15 mouse cellular contexts compared by ENCODE assay signal in genomic region chr7:140208153-140208552, GRCm38 (mm10). TPM values are rescaled to one million over a fixed set of nuclear protein-coding genes. Genes with fewer than 3 reads are reported as not detected.
A peak's percentile ranks its signal among the peaks of the same experiment; 100 is the strongest.
DNase-seq lines count a peak whose midpoint lies in the region; ATAC-seq and TF ChIP-seq lines count a peak whose summit lies in the region.
"Had no signal": no experiment of that assay in that cellular context is flagged by ENCODE, and none has a peak within 500 bp of the region (broad histone marks: within the 10 kb centered on the region; RNA-seq: fewer than 3 reads in every experiment).

No protein-coding gene starts in this region.

- TF ChIP-seq CTCF in spleen, adult 2 months (IDR thresholded peaks at IDR 0.05; ENCODE audit: extremely low read depth, insufficient read depth, insufficient read length, insufficient replicate concordance) = no peak
- no peak for TF ChIP-seq CTCF in G1E (IDR thresholded peaks at IDR 0.05; ENCODE audit: low read depth, low read length)

- H3K27me3 ChIP-seq in spleen, adult 2 months (ENCODE audit: control insufficient read depth, insufficient read depth, low read length) = no peaks in the 10 kb centered on the region
- no peaks in the 10 kb centered on the region for H3K27me3 ChIP-seq in G1E (ENCODE audit: insufficient read depth, low read length)

- H3K36me3 ChIP-seq in spleen, adult 2 months (ENCODE audit: control insufficient read depth, insufficient read depth, low read length) = no peaks in the 10 kb centered on the region
- no peaks in the 10 kb centered on the region for H3K36me3 ChIP-seq in G1E (replicated peaks)
- H3K36me3 ChIP-seq: hindbrain, embryonic 10.5 days had no signal

- H3K4me1 ChIP-seq in spleen, adult 2 months (ENCODE audit: control insufficient read depth, insufficient read depth, insufficient read length) = peaks cover 8% of the 10 kb centered on the region
- peaks cover 84% of the 10 kb centered on the region for H3K4me1 ChIP-seq in G1E (ENCODE audit: insufficient read depth, low read depth, low read length)
- H3K4me1 ChIP-seq: hindbrain, embryonic 10.5 days had no signal

- ATAC-seq in G1E (ENCODE audit: extremely low read depth, insufficient number of reproducible peaks, low FRiP score, poor library complexity, severe bottlenecking) = peak; percentile 42
- ATAC-seq in cerebellum, adult (ENCODE audit: insufficient number of reproducible peaks, low FRiP score, low TSS enrichment) = no peak
- ATAC-seq: intestine, postnatal 0 days had no signal

- peak in 1 of 2 experiments; percentile 49 for DNase-seq in spleen, adult 2 months (ENCODE audit: low read depth in 1 of 2, low spot score in 2 of 2)
- DNase-seq in spleen, postnatal 14 days (ENCODE audit: low spot score in 2 of 2) = no peak
- DNase-seq in G1E (ENCODE audit: low spot score) (peak; percentile 56), liver (peak; percentile 36)
- DNase-seq in naive thymus-derived CD4-positive, alpha-beta T cell, adult 2 months (ENCODE audit: low read depth) = peak; percentile 80
- DNase-seq in gastrocnemius, postnatal 25 days = no peak
- no peak for DNase-seq in ovary, adult 18-20 months (ENCODE audit: low spot score)
- DNase-seq: cerebellum, adult 18-20 months had no signal

- no peak overlapping the region for H3K4me3 ChIP-seq in spleen, adult 2 months (ENCODE audit: extremely low read depth, insufficient read depth, insufficient read length)
- H3K4me3 ChIP-seq in G1E (ENCODE audit: low read depth, low read length) = no peak overlapping the region; the same call in 1 of the 2 replicates
- H3K4me3 ChIP-seq: hindbrain, embryonic 10.5 days; myocyte had no signal

- 0 out of 2 replicates have a peak overlapping the region, but pooled peaks have one; percentile 52 for H3K27ac ChIP-seq in spleen, adult 2 months (ENCODE audit: insufficient read depth, low read length)
- H3K27ac ChIP-seq: hindbrain, embryonic 10.5 days had no signal

- WGBS in spleen, adult 2 months = 14% methylated on average over 8 of the region's 8 CpGs

- no peak for TF ChIP-seq POLR2A in spleen, adult 2 months (IDR thresholded peaks at IDR 0.05; ENCODE audit: low read depth, low read length)

- H3K9me3 ChIP-seq in G1E (replicated peaks) = no peaks in the 10 kb centered on the region
- H3K9me3 ChIP-seq: hindbrain, embryonic 10.5 days had no signal

RNA-seq across cellular contexts. Expression of gene Olfr524, which starts 2.4 kb away (rescaled TPM):
- 0.01 and 0.07 TPM in 2 replicates for polyA plus RNA-seq in spleen, adult 2 months (2012; rRNA removed)
- total RNA-seq in G1E (2014; fragmentation: Nextera tagmentation) = not detected in 2 replicates
- total RNA-seq in G1E (2017) = 0.05 and 0.06 TPM in 2 replicates
- not detected in 2 replicates for polyA plus RNA-seq in G1E (2012)
- not detected for total RNA-seq in gastrocnemius, postnatal 25 days (2021)
- total RNA-seq: adrenal gland, postnatal 36 days had no signal
- polyA plus RNA-seq: hindbrain, embryonic 10.5 days; intestine, postnatal 0 days; limb, embryonic 14.5 days; myocyte; small intestine, adult 2 months had no signal

RNA-seq across cellular contexts. Expression of gene Cd163l1, which starts 9.9 kb away (rescaled TPM):
- 1.3 and 2.1 TPM in 2 replicates for polyA plus RNA-seq in spleen, adult 2 months (2012; rRNA removed)
- total RNA-seq in G1E (2014; fragmentation: Nextera tagmentation) (not detected in 2 replicates), G1E (2017) (not detected in 2 replicates)
- polyA plus RNA-seq in G1E (2012) = not detected in 2 replicates
- total RNA-seq in gastrocnemius, postnatal 25 days (2021) = not detected
- total RNA-seq: adrenal gland, postnatal 36 days had no signal
- polyA plus RNA-seq: hindbrain, embryonic 10.5 days; myocyte had no signal

RNA-seq across cellular contexts. Expression of gene Olfr523, which starts 35.1 kb away (rescaled TPM):
- 0.12 TPM in 1 of 2 replicates, not detected in the other for polyA plus RNA-seq in spleen, adult 2 months (2012; rRNA removed)
- not detected in 2 replicates for total RNA-seq in G1E (2014; fragmentation: Nextera tagmentation)
- total RNA-seq in G1E (2017) = 0.06 and 0.11 TPM in 2 replicates
- not detected in 2 replicates for polyA plus RNA-seq in G1E (2012)
- not detected for total RNA-seq in gastrocnemius, postnatal 25 days (2021)
- total RNA-seq: adrenal gland, postnatal 36 days had no signal
- polyA plus RNA-seq: hindbrain, embryonic 10.5 days; intestine, postnatal 0 days; limb, embryonic 14.5 days; myocyte; small intestine, adult 2 months had no signal

RNA-seq across cellular contexts. Expression of gene 5830411N06Rik, which starts 38.9 kb away (rescaled TPM):
- polyA plus RNA-seq in spleen, adult 2 months (2012; rRNA removed) = 0.99 and 1.9 TPM in 2 replicates
- total RNA-seq in G1E (2014; fragmentation: Nextera tagmentation) (not detected in 2 replicates), G1E (2017) (0.05 TPM in 1 of 2 replicates, not detected in the other)
- not detected in 2 replicates for polyA plus RNA-seq in G1E (2012)
- total RNA-seq in gastrocnemius, postnatal 25 days (2021) = not detected
- total RNA-seq: adrenal gland, postnatal 36 days had no signal
- polyA plus RNA-seq: hindbrain, embryonic 10.5 days; intestine, postnatal 0 days had no signal

RNA-seq across cellular contexts. Expression of gene Olfr522, which starts 43.6 kb away (rescaled TPM):
- not detected in 2 replicates for polyA plus RNA-seq in spleen, adult 2 months (2012; rRNA removed)
- total RNA-seq in G1E (2014; fragmentation: Nextera tagmentation) = not detected in 2 replicates
- total RNA-seq in G1E (2017) = under 0.01 and 0.05 TPM in 2 replicates
- polyA plus RNA-seq in G1E (2012) = not detected in 2 replicates
- total RNA-seq in gastrocnemius, postnatal 25 days (2021) = not detected
- total RNA-seq: adrenal gland, postnatal 36 days had no signal
- polyA plus RNA-seq: hindbrain, embryonic 10.5 days; intestine, postnatal 0 days; limb, embryonic 14.5 days; myocyte; small intestine, adult 2 months had no signal

Comparison
In these comparisons a context has a peak if more than half of its experiments do, and no peak if none do; other contexts are left out.
1. DNase-seq: peak in G1E (single experiment), liver (single experiment) and naive thymus-derived CD4-positive, alpha-beta T cell, adult 2 months (single experiment); none in spleen, postnatal 14 days (0 of 2), gastrocnemius, postnatal 25 days (single experiment) and ovary, adult 18-20 months (single experiment).